Mouse (Mus musculus): ENCODE results near the gene Gm10160. TPM values are rescaled to one million over a fixed set of nuclear protein-coding genes. Genes with fewer than 3 reads are reported as not detected.
A peak's percentile ranks its signal among the peaks of the same experiment; 100 is the strongest.
"Not testable (repeated sequence)": the region's sequence is repeated elsewhere in the genome, so short reads cannot be mapped to it uniquely, and the experiment has no call there.

Gene Gm10160
- total RNA-seq, 2 experiments from 2014 or later = not detected

- no peak for DNase-seq
These were observed 2.6 kb upstream of the Gm10160 start for GRCm38 (mm10) chr7:81858236-81858635.

DNA sequence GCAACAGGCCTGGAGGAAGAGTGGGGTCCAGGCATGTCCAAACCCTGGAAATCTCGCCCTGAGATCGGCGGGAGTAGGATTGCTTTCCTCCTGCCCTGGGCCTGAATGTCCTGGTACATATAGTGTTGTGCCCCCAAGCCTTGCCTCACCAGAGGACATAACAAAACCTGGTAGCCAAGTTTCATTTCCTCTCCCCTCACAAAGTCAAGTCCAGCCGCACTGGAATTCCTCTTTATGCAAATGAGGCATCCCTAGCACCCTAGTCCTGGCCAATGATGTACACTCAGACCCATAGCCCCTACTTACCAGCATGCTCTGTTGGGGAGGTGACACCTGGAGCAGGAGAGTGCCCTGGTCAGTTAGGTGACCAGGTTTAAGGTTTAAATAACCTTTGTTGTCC is 627 bp upstream of the Gm10160 start:
- no peak for DNase-seq

DNA sequence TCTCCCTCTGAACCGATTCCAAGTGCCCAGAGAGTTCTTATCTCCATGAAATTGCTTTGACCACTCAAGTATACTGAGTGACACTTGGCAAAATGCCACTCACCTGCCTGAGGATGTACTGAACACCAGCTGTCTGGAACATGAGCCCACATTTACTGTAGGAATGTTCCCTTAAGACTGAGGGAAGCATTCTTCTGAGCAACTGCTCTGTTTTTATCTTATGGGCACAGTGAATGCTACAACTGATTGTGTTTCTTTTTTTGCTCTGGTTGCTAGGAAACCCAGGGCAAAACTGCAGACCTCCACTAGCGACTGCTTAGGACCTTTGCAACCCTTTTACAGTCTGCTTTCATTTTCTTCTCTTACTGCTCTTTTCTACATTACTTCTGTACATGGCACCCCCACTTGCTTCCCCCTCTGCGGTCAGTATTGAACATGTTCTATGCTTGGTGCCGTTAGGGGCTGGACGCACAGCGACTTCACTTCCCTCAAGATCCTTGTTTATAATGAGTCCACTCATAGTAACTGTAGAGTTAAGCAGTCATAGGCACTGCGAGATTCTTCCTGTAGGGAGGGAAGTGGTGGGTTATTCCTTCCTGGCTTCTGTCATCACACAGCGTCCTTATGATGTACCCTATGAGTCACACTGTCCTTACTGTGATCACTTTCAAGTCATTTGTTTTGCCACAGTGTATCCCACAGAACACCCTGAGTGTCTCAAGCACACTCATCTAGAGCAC is 856 bp downstream of the Gm10160 start:
- no peak for DNase-seq

DNA sequence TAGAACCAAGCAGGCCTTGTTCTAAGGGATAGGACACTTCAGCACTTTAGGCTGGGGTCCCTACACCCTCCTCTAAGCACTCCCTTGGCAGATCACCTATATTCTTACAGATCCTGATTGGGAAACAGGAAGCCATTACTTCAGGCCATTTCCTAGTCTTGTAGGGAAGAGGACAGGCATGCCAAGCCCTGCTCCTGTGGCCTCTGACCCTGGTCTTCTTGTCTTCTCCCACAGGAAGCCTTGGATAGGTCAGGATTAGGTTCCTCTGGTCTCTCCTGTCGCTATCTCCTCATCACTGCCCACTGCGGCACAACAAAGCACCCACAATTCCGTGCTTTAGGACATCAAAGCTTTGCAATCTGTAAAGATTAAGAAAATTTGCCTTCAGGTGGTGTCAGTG is 3.9 kb downstream of the Gm10160 start:
- no peak for DNase-seq

DNA sequence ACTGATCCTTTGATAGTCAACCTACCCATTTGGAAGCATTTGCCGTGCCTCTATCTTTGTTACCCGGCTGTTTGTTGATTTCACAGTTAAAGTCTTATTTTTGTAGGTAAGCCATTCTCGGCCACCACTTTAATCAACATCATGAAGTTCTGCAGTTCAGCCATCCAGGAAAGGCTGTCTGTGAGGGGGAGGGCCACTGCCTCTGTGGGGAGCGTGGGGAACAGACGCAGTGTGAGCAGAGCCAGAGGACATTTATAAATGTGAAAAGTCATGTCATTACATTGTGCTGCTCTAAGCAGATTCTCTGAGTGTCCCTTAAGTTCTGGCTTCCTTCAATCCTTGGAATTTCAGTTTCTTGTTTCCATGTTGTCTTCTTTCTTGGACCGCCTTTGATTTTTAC is 5.4 kb downstream of the Gm10160 start:
- DNase-seq = no peak

DNA sequence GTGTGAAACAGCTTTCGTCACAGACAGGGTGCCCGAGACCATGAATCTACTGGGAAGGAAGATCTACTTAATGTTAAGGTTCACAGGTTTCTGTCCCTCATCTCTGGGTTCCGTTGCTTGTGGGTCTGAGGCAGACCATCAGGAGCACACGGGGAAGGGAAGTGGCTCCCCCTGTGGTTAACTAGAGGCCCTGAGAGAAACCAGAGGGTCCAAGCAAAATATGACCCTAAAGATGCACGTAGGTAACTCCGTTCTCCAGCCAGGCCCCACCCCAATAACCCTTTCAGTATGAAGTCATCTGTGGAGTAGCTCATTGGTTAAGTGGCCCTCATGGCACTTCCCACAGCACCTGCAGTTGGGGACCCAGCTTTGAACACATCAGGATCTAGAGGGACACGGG is 6.0 kb downstream of the Gm10160 start:
- no peak for DNase-seq

- DNase-seq = no peak
These were observed 6.4 kb downstream of the Gm10160 start for GRCm38 (mm10) chr7:81849214-81849613.

DNA sequence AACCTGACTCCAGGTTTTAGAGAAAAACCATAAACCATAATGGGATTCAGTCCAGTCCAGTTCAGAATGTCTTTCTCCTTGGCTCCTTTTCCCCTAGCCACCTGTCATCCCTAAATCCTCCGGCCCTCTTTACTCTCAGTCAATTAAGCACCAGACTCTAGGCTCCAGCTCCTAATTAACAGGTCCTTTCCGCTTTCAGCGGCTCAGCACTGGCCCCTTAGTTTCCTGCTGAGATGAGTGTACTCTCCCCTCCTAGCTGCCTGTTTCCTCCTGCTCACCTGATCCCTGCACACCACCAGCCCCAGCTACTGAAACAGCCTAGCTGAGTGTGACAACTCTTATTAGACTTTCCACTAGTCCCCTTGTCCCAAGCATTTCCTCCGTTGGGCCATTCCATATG is 7.8 kb downstream of the Gm10160 start:
- DNase-seq = no peak

- no peak for DNase-seq
These were observed 8.6 kb downstream of the Gm10160 start for GRCm38 (mm10) chr7:81847010-81847409.

- DNase-seq = no peak
These were observed 9.6 kb downstream of the Gm10160 start for GRCm38 (mm10) chr7:81846008-81846407.

GRCm38 (mm10) chr7:81845313-81845712 is 10.3 kb downstream of the Gm10160 start:
- DNase-seq = no peak

- no peak for DNase-seq
These were observed 10.8 kb downstream of the Gm10160 start for GRCm38 (mm10) chr7:81844801-81845200.

GRCm38 (mm10) chr7:81843903-81844302 is 11.7 kb downstream of the Gm10160 start:
- no peak for DNase-seq

DNA sequence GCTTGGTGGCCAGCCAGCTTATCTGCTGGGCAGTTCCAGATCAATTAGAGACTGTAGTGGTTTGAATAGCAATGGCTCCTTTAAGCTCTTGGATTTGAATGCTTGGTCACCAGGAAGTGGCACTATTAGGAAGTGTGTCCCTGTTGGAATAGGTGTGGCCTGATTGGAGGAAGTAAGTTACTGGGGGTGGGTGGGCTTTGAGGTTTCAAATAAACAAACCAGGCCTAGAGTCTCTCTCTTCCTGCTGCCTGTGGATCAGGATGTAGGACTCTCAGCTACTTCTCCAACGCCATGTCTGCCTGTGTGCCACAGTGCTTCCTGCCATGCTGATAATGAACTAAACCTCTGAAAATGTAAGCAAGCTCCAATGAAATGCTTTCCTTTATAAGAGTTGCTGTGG is 12.6 kb downstream of the Gm10160 start:
- DNase-seq = no peak

GRCm38 (mm10) chr7:81842141-81842540 is 13.5 kb downstream of the Gm10160 start:
- no peak for DNase-seq

DNA sequence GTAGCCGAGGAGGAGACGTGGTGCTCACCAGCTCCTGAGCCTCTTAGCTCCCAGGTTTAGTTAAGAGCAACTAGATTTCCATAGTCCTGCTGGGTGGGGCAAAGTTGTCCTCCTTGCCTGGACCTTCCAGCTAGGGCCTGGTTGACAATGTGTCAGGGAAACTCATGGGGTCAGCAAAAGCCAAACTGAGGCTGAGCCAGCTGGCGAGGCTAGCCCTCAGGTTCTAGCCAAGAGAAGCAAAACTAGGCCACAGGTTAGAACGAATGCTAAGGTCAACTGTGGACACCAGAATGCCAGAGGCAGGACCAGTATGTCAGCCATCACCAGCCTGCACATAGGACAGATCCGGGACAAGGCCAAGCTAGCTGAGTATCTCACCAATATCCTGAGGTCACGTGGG is 14.2 kb downstream of the Gm10160 start:
- DNase-seq = peak; percentile 66

DNA sequence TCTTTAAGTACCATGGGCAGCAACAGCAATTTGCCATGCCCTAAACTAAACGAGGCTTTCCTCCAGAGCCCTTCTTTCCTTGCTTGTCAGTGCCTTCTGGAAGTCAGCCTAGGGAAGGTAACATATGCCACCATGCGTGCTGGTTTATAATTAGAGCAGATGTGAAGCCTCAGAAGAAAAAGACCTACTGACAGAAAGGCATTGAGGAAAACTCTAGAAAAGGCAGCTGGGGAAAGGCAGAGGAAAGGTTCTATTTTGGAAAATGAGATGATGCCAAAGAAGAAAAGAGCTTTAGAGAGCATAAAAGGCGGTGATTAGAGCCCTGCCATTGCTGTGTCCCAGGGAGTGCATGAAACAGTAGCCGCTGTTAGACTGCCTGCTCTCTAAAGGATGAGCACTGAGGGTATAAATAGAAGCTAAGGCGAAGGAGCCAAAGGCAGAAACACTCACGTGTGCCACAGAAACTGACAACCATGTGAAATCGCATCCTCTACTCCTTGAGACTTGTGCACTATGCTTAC is 14.9 kb downstream of the Gm10160 start:
- DNase-seq = no peak

GRCm38 (mm10) chr7:81839746-81840145 is 15.8 kb downstream of the Gm10160 start:
- no peak for DNase-seq

- not testable (repeated sequence) for DNase-seq
These were observed 17.8 kb downstream of the Gm10160 start for GRCm38 (mm10) chr7:81837771-81838170.

GRCm38 (mm10) chr7:81835430-81835829 is 20.2 kb downstream of the Gm10160 start:
- no peak for DNase-seq

GRCm38 (mm10) chr7:81834847-81835246 is 20.7 kb downstream of the Gm10160 start:
- DNase-seq = no peak

- peak; percentile 93 for DNase-seq
These were observed 26.2 kb downstream of the Gm10160 start, which contains the start of gene Btbd1 for GRCm38 (mm10) chr7:81829379-81829894. Btbd1 (minus strand) TSS chr7:81829431.

DNA sequence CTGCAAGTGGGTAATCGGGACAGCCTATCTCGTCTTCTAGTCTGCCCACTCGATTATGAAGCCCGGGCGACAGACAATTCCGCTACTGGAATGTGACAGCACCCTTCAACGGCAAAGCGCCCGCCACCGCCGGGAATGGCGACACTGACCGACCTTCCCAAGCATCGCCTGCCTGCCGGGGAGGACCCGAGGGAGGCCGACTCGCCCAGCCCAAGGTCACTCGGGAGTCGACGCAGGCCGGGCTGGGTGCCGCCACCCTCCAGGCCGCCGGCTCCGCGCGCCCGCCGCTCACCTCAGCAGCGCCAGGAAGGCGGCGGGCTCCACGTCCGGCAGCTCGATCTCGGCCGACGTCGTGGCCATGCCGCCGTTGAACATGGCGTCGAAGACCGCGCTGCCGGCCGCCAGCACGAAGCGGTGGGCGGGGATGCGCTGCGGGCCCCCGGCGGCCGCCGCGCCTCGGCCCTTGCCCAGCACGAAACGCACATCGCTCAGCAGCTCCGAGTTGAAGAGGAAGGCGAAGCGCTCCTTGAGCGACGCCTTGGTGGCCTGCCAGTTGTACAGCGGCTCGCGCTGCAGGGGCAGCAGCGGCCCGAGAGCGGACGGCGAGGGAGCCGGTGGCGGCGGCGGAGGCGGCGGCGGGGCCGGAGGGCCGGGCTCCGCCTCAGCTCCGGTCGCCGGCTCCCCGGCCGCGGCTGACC is 26.8 kb downstream of the Gm10160 start:
- peak; percentile 80 for DNase-seq

Data from adrenal gland, postnatal 10 days (tissue).